Mouse (Mus musculus) heart, embryonic 11.5 days (tissue): Measurements from ENCODE around the gene Shc2. TPM values are rescaled to one million over a fixed set of nuclear protein-coding genes. Genes with fewer than 3 reads are reported as not detected.

Experiments
- ATAC-seq: fragments of 200-750 bp; cut with Nextera tagmentation; replicated peaks from 2 replicates; pipeline ENCODE4 v1.8.0; 2017; ENCODE audit warnings: moderate library complexity; ENCODE audit not compliant: insufficient number of reproducible peaks, low FRiP score, low TSS enrichment
- H3K27ac ChIP-seq: fragments of 300-500 bp; sonication (generic); 2 replicates; pipeline ENCODE4 v1.5.1; 2014; ENCODE audit warnings: mild to moderate bottlenecking, low read depth, low read length
- H3K27me3 ChIP-seq: fragments of 300-500 bp; sonication (generic); 2 replicates; pipeline ENCODE4 v1.6.1; 2014; ENCODE audit warnings: mild to moderate bottlenecking, low read length, mixed read lengths; ENCODE audit not compliant: control insufficient read depth, insufficient read depth
- H3K36me3 ChIP-seq: fragments of 300-500 bp; sonication (generic); 2 replicates; pipeline ENCODE4 v1.6.1; 2014; ENCODE audit warnings: mild to moderate bottlenecking, low read length, moderate library complexity, mixed read lengths; ENCODE audit not compliant: control insufficient read depth, insufficient read depth
- H3K4me1 ChIP-seq: fragments of 300-500 bp; sonication (generic); 2 replicates; pipeline ENCODE4 v1.6.1; 2014; ENCODE audit warnings: low read length; ENCODE audit not compliant: control insufficient read depth, insufficient read depth
- H3K4me2 ChIP-seq: fragments of 300-500 bp; sonication (generic); 2 replicates; pipeline ENCODE4 v1.6.1; 2014; ENCODE audit warnings: mild to moderate bottlenecking, moderate library complexity
- H3K4me3 ChIP-seq: fragments of 300-500 bp; sonication (generic); 2 replicates; pipeline ENCODE4 v1.5.1; 2014; ENCODE audit warnings: low read depth, low read length
- H3K9ac ChIP-seq: fragments of 300-500 bp; sonication (generic); 2 replicates; pipeline ENCODE4 v1.6.1; 2014; ENCODE audit warnings: mild to moderate bottlenecking, low read depth, low read length, moderate library complexity
- H3K9me3 ChIP-seq: fragments of 300-500 bp; sonication (generic); replicated peaks from 2 replicates; pipeline ENCODE4 v1.6.1; 2016; ENCODE audit warnings: low read length; ENCODE audit not compliant: control insufficient read depth
- WGBS: fragments of 180-500 bp; shearing (Covaris S2); extraction: QIAGEN DNeasy Blood & Tissue Kit; methylation state at CpG from one replicate; pipeline ENCODE4 v1.1.7; 2014; ENCODE audit not compliant: insufficient replicate concordance; 5-methylcytosine and 5-hydroxymethylcytosine counted together
- polyA plus RNA-seq: library from polyadenylated mRNA; unstranded; fragments of >200 nt; fragmentation: Nextera tagmentation; extraction: Ambion mirVana; gene quantifications from 2 replicates; pipeline ENCODE4 v1.2.1, GENCODE M21; 2014

The Shc2 gene
- polyA plus RNA-seq, 1 experiment from 2014 or later = 1.3 TPM

DNA sequence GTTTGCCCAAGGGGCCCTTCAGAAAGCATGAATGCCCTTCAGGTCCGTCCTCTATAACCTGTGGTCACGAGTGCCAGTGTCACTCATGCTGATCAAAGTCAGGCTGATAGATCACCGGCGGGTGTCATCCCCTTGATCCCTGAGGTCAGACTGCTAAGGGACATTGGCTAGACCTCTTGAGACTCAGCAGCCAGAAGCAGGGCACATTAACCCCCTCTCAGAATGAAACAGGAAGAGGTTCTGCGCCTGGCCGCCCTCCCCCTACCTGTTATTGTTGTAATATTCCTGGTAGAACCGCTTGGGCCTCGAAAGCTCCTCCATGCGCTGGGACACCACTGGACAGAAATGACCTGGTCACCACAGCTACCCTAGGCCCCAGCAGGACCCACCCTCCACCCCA, 53.3 kb downstream of the Shc2 start:
- H3K9ac ChIP-seq = no peak overlapping the region
- 70% methylated on average over 9 of the region's 9 CpGs for WGBS
- H3K27ac ChIP-seq = no peak overlapping the region
- ATAC-seq = no peak
- H3K27me3 ChIP-seq = no peaks in the 10 kb centered on the region; the same call in 1 of the 2 replicates
- no peak overlapping the region for H3K4me3 ChIP-seq
- H3K4me2 ChIP-seq = no peak overlapping the region
- H3K4me1 ChIP-seq = no peaks in the 10 kb centered on the region
- H3K36me3 ChIP-seq = no peaks in the 10 kb centered on the region
- H3K9me3 ChIP-seq = no peaks in the 10 kb centered on the region

DNA sequence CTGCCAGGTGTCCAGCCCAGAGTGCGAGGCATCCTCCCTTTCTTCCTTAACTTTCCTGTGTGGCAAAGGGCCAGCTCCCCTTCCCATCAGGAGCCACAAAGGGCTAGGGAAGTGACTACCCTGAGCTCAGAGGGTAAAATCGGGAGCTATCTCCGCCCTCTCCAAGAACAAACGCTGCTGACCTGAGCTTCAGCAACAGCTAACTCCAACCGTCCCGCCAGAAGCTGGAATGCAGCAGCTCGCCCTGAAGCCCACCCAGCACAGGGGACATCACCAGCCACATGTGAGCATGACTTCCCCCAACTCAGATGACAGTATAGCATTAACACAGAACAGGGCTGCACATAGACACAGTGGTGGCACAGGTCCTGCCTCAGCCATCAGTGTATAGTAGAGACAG, 53.7 kb downstream of the Shc2 start:
- Histone ChIP-seq H3K4me1 (no peaks in the 10 kb centered on the region), H3K27me3 (peaks cover under 1% of the 10 kb centered on the region; the same call in 1 of the 2 replicates), H3K4me2 (no peak overlapping the region), H3K9ac (no peak overlapping the region), H3K4me3 (no peak overlapping the region), H3K27ac (no peak overlapping the region), H3K36me3 (no peaks in the 10 kb centered on the region), H3K9me3 (no peaks in the 10 kb centered on the region)
- ATAC-seq = no peak
- WGBS = 46% methylated on average over 7 of the region's 7 CpGs

DNA sequence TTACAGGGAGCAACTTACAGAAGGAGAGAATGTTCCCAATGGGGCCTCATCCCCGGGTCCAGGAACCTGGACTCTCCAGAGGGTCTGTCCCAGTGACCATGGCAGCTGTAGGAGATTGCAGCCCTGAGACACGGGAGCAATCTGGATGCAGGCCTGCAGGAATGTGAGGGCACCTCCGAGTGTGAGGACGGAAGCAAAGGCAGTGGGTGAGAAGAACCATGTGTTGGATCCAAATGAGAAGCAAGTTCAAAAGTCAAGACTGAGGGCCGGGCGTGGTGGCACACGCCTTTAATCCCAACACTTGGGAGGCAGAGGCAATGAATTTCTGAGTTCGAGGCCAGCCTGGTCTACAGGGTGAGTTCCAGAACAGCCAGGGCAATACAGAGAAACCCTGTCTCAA, 56.2 kb downstream of the Shc2 start:
- Histone ChIP-seq H3K27ac (no peak overlapping the region), H3K9ac (no peak overlapping the region), H3K4me3 (no peak overlapping the region), H3K4me1 (no peaks in the 10 kb centered on the region), H3K4me2 (no peak overlapping the region), H3K9me3 (no peaks in the 10 kb centered on the region), H3K36me3 (no peaks in the 10 kb centered on the region), H3K27me3 (peaks cover 6% of the 10 kb centered on the region; the same call in 1 of the 2 replicates)
- 80% methylated on average over 8 of the region's 8 CpGs for WGBS
- ATAC-seq = no peak

DNA sequence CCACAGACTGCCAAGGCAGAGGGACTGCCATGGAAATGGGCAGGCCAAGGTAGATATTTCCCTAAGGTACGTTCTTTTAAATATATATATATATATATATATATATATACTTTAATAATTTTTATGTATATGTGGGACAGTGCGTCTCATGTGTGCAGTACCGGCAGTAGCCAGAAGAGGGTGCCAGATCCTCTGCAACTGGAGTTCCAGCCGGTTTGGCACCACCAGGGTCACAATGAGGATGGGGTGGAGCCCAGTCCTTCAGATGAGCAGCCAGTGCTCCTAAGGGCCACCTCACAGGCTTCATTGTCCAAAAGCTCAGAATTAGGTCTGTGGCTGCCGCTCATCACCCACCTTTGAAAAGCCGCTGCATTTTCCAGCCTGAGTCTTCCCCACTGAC, 56.9 kb downstream of the Shc2 start:
- Histone ChIP-seq H3K4me1 (no peaks in the 10 kb centered on the region), H3K27ac (no peak overlapping the region), H3K27me3 (peaks cover 6% of the 10 kb centered on the region; the same call in 1 of the 2 replicates), H3K9ac (no peak overlapping the region), H3K4me3 (no peak overlapping the region), H3K36me3 (no peaks in the 10 kb centered on the region), H3K9me3 (no peaks in the 10 kb centered on the region), H3K4me2 (no peak overlapping the region)
- no peak for ATAC-seq
- 45% methylated on average over 6 of the region's 6 CpGs for WGBS

DNA sequence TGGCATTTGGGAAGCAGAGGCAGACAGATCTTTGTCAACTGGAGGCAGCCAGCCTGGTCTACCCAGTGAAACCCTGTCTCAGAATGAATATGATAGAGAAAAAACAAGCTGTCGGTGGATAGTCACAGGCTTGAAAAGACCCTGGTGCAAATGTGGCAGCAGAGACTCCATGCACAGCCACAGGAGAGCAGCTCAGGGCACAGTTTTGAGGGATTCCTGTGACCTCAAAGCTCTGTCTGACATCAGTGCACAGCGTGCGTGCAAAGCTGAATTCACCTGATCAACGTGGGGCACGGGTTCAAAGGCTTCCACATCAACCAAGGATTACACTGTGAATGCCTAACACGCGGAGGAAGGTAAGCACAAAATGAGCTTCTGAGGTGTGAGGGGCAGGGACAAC, 57.4 kb downstream of the Shc2 start:
- no peak for ATAC-seq
- Histone ChIP-seq H3K4me1 (no peaks in the 10 kb centered on the region), H3K4me3 (no peak overlapping the region), H3K9me3 (no peaks in the 10 kb centered on the region), H3K4me2 (no peak overlapping the region), H3K27ac (no peak overlapping the region), H3K9ac (no peak overlapping the region), H3K36me3 (no peaks in the 10 kb centered on the region), H3K27me3 (peaks cover 6% of the 10 kb centered on the region; the same call in 1 of the 2 replicates)
- 60% methylated on average over 7 of the region's 7 CpGs for WGBS

DNA sequence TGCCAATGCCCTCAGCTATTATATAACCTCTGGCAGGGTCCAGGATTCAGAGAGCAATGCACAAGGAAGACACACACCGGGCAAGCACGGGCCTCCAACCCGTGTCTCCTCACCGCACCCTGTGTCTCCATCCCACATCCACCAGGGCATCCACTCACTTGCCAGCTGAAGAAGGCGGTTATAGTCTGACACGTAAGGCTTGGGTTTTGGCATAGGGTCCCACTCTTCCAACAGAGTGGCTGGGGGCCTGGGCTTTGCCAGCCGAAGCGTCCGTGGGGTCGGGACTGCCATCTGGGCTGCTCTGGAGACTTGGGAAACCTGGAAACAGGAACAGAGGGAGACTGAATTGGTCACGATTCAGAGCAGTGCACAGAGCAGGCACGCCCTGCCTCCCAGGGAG, 57.9 kb downstream of the Shc2 start:
- H3K27ac ChIP-seq = no peak overlapping the region
- peaks cover 6% of the 10 kb centered on the region; the same call in 1 of the 2 replicates for H3K27me3 ChIP-seq
- H3K4me3 ChIP-seq = no peak overlapping the region
- H3K9me3 ChIP-seq = no peaks in the 10 kb centered on the region
- no peak overlapping the region for H3K4me2 ChIP-seq
- H3K36me3 ChIP-seq = no peaks in the 10 kb centered on the region
- no peaks in the 10 kb centered on the region for H3K4me1 ChIP-seq
- H3K9ac ChIP-seq = no peak overlapping the region
- ATAC-seq = no peak
- WGBS = 77% methylated on average over 12 of the region's 12 CpGs

DNA sequence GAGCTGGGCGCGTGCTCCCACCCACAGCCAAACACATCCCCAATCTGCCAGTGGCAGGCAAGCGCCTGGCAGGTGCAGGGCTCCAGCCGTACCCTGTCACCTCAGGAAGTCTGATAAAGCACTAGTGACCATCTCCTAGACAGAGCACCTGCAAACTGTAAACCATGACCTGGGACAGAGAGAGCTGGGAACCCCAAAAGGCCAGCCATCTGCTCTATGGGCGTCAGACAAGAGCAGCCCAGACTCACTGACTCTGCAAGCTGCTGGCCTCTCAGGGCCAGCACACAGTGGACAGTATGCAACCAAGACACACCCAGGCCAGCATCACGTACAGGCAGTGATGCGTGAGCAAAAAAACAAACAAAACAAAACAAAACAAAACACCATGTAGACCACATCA, 58.8 kb downstream of the Shc2 start:
- Histone ChIP-seq H3K27me3 (peaks cover 6% of the 10 kb centered on the region; the same call in 1 of the 2 replicates), H3K9ac (no peak overlapping the region), H3K4me3 (no peak overlapping the region), H3K4me1 (no peaks in the 10 kb centered on the region), H3K4me2 (no peak overlapping the region), H3K9me3 (no peaks in the 10 kb centered on the region), H3K36me3 (no peaks in the 10 kb centered on the region), H3K27ac (no peak overlapping the region)
- 76% methylated on average over 7 of the region's 7 CpGs for WGBS
- ATAC-seq = no peak

DNA sequence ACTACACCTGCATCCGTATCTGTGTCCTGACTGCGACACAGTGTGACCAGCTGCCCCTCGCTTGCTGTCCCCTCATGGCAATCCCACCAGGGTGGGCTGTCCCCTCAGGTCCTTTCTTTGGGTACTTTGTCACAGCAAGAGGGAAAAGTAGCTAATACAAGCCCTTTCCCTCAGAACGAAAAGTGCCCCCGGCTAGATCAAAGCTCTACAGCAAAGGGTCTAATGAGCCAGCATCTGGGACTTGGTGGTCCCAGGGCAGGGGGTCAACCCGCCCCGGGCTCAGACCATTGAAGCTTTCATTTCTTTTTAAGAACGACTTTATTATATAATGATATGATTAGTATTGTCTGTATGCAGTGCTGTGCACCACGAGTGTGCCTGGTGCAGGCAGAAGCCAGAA, 59.4 kb downstream of the Shc2 start:
- 69% methylated on average over 9 of the region's 9 CpGs for WGBS
- Histone ChIP-seq H3K9me3 (no peaks in the 10 kb centered on the region), H3K4me1 (no peaks in the 10 kb centered on the region), H3K27me3 (peaks cover 6% of the 10 kb centered on the region; the same call in 1 of the 2 replicates), H3K4me2 (no peak overlapping the region), H3K4me3 (no peak overlapping the region), H3K9ac (no peak overlapping the region), H3K36me3 (no peaks in the 10 kb centered on the region), H3K27ac (no peak overlapping the region)
- ATAC-seq = no peak

DNA sequence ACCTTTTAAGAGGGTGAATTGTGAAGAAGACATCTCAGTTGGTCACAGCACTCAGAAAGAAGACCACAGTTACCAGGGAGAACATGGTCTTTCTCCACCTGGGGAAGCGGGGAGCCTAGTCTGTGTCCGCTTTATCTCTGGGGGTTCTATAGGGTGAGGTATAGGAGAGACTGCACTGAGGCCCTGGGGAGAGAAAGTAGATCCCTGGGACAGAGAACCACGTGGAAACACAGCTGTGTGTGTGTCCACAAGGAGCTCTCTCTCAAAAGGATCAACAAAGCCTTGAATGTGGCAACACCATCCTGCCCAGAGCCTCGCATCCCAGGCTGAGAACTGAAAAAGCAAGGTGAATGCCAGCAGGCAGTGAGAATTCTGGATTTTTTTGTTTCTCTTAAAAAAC, 60.3 kb downstream of the Shc2 start:
- Histone ChIP-seq H3K27me3 (peaks cover 6% of the 10 kb centered on the region; the same call in 1 of the 2 replicates), H3K27ac (no peak overlapping the region), H3K9me3 (no peaks in the 10 kb centered on the region), H3K4me3 (no peak overlapping the region), H3K4me1 (no peaks in the 10 kb centered on the region), H3K36me3 (no peaks in the 10 kb centered on the region), H3K9ac (no peak overlapping the region), H3K4me2 (no peak overlapping the region)
- ATAC-seq = no peak
- WGBS = 69% methylated on average over 4 of the region's 4 CpGs
